Mouse (Mus musculus): ENCODE data around the gene Gm5460. TPM values are rescaled to one million over a fixed set of nuclear protein-coding genes. Genes with fewer than 3 reads are reported as not detected.

Gene Gm5460
- total and polyA plus RNA-seq, 2 experiments from 2014 or later: not detected

GRCm38 (mm10) chr14:34016938-34017337 lies 380 bp downstream of the Gm5460 start:
- no peak for TF ChIP-seq CTCF (IDR thresholded peaks at IDR 0.05; ENCODE audit: low read depth)
- Histone ChIP-seq H3K9me3 (ENCODE audit: low read length) (no peaks in the 10 kb centered on the region), H3K9ac (no peak overlapping the region), H3K27ac (ENCODE audit: low read depth, low read length) (no peak overlapping the region), H3K4me1 (ENCODE audit: insufficient read depth) (no peaks in the 10 kb centered on the region), H3K4me3 (ENCODE audit: low read depth, low read length) (no peak overlapping the region), H3K27me3 (ENCODE audit: insufficient read depth, low read length) (no peaks in the 10 kb centered on the region), H3K4me2 (ENCODE audit: low read depth) (no peak overlapping the region), H3K36me3 (ENCODE audit: insufficient read depth) (no peaks in the 10 kb centered on the region)
- ATAC-seq (no peak), DNase-seq (no peak)
- 92% methylated on average over 2 of the region's 2 CpGs for WGBS

GRCm38 (mm10) chr14:34026710-34027109 lies 10.2 kb downstream of the Gm5460 start:
- Histone ChIP-seq H3K36me3 (ENCODE audit: insufficient read depth) (no peaks in the 10 kb centered on the region), H3K4me1 (ENCODE audit: insufficient read depth) (no peaks in the 10 kb centered on the region), H3K27ac (ENCODE audit: low read depth, low read length) (no peak overlapping the region), H3K27me3 (ENCODE audit: insufficient read depth, low read length) (no peaks in the 10 kb centered on the region), H3K4me3 (ENCODE audit: low read depth, low read length) (no peak overlapping the region), H3K9me3 (ENCODE audit: low read length) (no peaks in the 10 kb centered on the region), H3K4me2 (ENCODE audit: low read depth) (no peak overlapping the region), H3K9ac (no peak overlapping the region)
- 88% methylated on average over 2 of the region's 2 CpGs for WGBS
- TF ChIP-seq CTCF (IDR thresholded peaks at IDR 0.05; ENCODE audit: low read depth): no peak
- DNase-seq (no peak), ATAC-seq (no peak)

DNA sequence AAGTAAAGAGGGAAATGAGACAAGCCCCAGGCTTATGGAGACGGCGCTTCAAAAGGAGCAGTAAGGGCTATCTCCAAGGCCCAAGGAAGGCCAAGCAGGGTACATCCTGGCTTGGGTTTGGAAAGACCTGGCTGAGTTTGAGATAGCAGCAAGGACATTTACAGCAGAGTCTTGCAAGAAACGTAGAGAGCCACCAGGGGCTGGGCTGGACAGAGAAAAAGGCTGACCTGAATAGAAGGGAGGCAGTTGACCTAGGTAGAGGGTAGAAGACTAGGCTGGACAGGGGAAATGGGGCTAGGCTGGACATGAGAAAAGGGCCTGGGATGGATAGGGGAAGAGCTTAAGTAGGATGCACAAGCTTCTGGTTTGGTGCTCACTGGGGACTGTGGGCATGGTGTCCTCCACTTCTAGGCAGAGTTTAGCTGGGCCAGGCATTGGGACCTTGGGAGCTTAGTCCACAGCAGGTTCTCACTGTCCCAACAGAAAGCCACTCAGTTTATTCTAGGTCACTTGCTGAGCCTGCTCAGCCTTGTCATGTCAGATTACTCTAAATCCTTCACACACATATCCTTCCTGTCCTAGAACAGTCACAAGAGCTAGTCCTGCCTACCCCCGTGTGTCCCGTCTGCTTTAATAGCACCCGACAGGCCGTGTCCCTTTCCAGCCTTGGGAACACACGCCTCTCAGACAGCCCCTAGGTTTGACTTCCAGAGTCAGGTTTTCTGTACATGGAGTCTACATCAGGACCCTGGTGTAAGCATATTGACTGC lies 17.5 kb downstream of the Gm5460 start:
- Histone ChIP-seq H3K9me3 (ENCODE audit: low read length) (no peaks in the 10 kb centered on the region), H3K4me1 (ENCODE audit: insufficient read depth) (no peaks in the 10 kb centered on the region), H3K27ac (ENCODE audit: low read depth, low read length) (no peak overlapping the region), H3K9ac (no peak overlapping the region), H3K4me3 (ENCODE audit: low read depth, low read length) (no peak overlapping the region), H3K36me3 (ENCODE audit: insufficient read depth) (no peaks in the 10 kb centered on the region), H3K27me3 (ENCODE audit: insufficient read depth, low read length) (no peaks in the 10 kb centered on the region), H3K4me2 (ENCODE audit: low read depth) (no peak overlapping the region)
- 88% methylated on average over 8 of the region's 8 CpGs for WGBS
- DNase-seq (no peak), ATAC-seq (no peak)
- TF ChIP-seq CTCF (IDR thresholded peaks at IDR 0.05; ENCODE audit: low read depth): no peak

- ATAC-seq (no peak), DNase-seq (no peak)
- Histone ChIP-seq H3K36me3 (ENCODE audit: insufficient read depth) (no peaks in the 10 kb centered on the region), H3K9me3 (ENCODE audit: low read length) (no peaks in the 10 kb centered on the region), H3K4me1 (ENCODE audit: insufficient read depth) (no peaks in the 10 kb centered on the region), H3K4me3 (ENCODE audit: low read depth, low read length) (no peak overlapping the region), H3K4me2 (ENCODE audit: low read depth) (no peak overlapping the region), H3K27me3 (ENCODE audit: insufficient read depth, low read length) (no peaks in the 10 kb centered on the region), H3K27ac (ENCODE audit: low read depth, low read length) (no peak overlapping the region), H3K9ac (no peak overlapping the region)
- no peak for TF ChIP-seq CTCF (IDR thresholded peaks at IDR 0.05; ENCODE audit: low read depth)
- 75% methylated on average over 4 of the region's 4 CpGs for WGBS
Measured at GRCm38 (mm10) chr14:34041241-34041640, 24.7 kb downstream of the Gm5460 start.

- Histone ChIP-seq H3K4me1 (ENCODE audit: insufficient read depth) (no peaks in the 10 kb centered on the region), H3K27ac (ENCODE audit: low read depth, low read length) (no peak overlapping the region), H3K4me2 (ENCODE audit: low read depth) (no peak overlapping the region), H3K9ac (no peak overlapping the region), H3K4me3 (ENCODE audit: low read depth, low read length) (no peak overlapping the region), H3K36me3 (ENCODE audit: insufficient read depth) (no peaks in the 10 kb centered on the region), H3K9me3 (ENCODE audit: low read length) (no peaks in the 10 kb centered on the region), H3K27me3 (ENCODE audit: insufficient read depth, low read length) (no peaks in the 10 kb centered on the region)
- TF ChIP-seq CTCF (IDR thresholded peaks at IDR 0.05; ENCODE audit: low read depth): no peak
- ATAC-seq (no peak), DNase-seq (no peak)
- WGBS: 75% methylated on average over 3 of the region's 3 CpGs
Measured at GRCm38 (mm10) chr14:34043341-34043740, 26.8 kb downstream of the Gm5460 start.

GRCm38 (mm10) chr14:34050101-34050779 lies 33.7 kb downstream of the Gm5460 start:
- DNase-seq: peak; percentile 54
- Histone ChIP-seq H3K27ac (ENCODE audit: low read depth, low read length) (no peak overlapping the region), H3K4me3 (ENCODE audit: low read depth, low read length) (no peak overlapping the region), H3K27me3 (ENCODE audit: insufficient read depth, low read length) (no peaks in the 10 kb centered on the region), H3K36me3 (ENCODE audit: insufficient read depth) (no peaks in the 10 kb centered on the region), H3K4me1 (ENCODE audit: insufficient read depth) (no peaks in the 10 kb centered on the region), H3K9ac (no peak overlapping the region), H3K9me3 (ENCODE audit: low read length) (no peaks in the 10 kb centered on the region), H3K4me2 (ENCODE audit: low read depth) (no peak overlapping the region)
- peak; percentile 92 for ATAC-seq
- 58% methylated on average over 5 of the region's 5 CpGs for WGBS
- no peak for TF ChIP-seq CTCF (IDR thresholded peaks at IDR 0.05; ENCODE audit: low read depth)

GRCm38 (mm10) chr14:34052516-34052915 lies 36.0 kb downstream of the Gm5460 start, which contains the start of gene Antxrl:
Gene Antxrl (plus strand): TSS chr14:34052707.
- Histone ChIP-seq H3K4me2 (ENCODE audit: low read depth) (no peak within 1 kb of the TSS), H3K36me3 (ENCODE audit: insufficient read depth) (no peaks in the 10 kb centered on the region), H3K9ac (no peak within 1 kb of the TSS), H3K9me3 (ENCODE audit: low read length) (no peaks in the 10 kb centered on the region), H3K27me3 (ENCODE audit: insufficient read depth, low read length) (no peaks in the 10 kb centered on the region), H3K4me1 (ENCODE audit: insufficient read depth) (no peaks in the 10 kb centered on the region), H3K27ac (ENCODE audit: low read depth, low read length) (no peak within 1 kb of the TSS), H3K4me3 (ENCODE audit: low read depth, low read length) (no peak within 1 kb of the TSS)
- WGBS: 94% methylated on average over 6 of the region's 6 CpGs
- DNase-seq (no peak), ATAC-seq (no peak)
- TF ChIP-seq CTCF (IDR thresholded peaks at IDR 0.05; ENCODE audit: low read depth): no peak
